Mouse (Mus musculus) effector memory CD4-positive, alpha-beta T cell, adult 5 months (primary cell): ENCODE measurements around the gene Shroom1. TPM values are rescaled to one million over a fixed set of nuclear protein-coding genes. Genes with fewer than 3 reads are reported as not detected.

Source experiments
- polyA plus RNA-seq: library from polyadenylated mRNA; unstranded; fragments of 100-300 nt; shearing (Covaris generic); gene quantifications from one replicate; pipeline ENCODE4 v1.2.1, GENCODE M21; 2017

Gene Shroom1
- polyA plus RNA-seq = 0.12 TPM

DNA sequence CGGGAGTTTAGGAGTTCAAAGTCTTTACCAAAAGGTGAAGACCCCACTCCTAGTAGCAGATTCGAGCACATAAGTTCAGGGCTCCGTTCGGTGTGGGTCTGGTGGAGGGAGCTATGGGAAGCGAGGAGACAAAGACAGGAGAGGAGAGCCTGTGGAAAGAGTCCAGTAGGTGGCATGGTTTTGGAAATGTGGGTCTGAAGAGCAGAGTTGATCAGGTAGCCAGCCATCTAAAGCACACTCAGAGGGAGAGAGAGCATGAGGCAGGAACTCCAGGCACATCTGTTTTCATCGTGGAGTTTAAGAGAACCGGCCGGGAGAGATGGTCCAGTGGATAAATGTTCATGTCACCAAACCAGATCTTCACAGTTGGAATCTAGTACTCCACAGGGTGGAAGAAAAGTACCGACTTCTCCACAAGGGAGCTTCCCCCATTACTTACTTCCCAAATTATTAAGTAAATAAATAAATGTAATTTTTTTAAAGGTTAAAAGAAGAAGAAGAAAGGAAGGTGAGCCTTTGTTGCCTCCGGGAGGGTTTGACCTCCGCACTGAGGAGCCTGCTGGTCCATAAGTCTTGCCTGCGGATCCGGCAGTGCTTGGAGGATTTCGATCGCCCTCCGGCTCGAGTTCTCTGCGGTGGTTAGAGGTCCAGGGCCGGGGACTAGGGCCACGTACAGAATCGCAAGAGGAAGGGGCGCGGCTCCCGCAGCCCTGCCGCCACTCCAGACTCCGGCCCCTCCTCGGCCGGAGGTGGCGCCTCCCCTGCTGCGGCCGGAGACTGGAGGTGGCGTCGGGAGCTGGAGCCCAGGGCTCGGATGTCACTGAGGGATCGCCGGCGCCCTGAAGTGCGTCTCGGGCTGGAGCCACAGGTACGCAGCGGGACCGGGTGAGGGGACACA, at the start of gene Shroom1, which contains the start of gene Gm10447:
Gene Shroom1 (plus strand): TSS at position 732 of the 898 bp plus-strand sequence.
Gene Gm10447 (minus strand): TSS at position 637 of the 898 bp plus-strand sequence.

DNA sequence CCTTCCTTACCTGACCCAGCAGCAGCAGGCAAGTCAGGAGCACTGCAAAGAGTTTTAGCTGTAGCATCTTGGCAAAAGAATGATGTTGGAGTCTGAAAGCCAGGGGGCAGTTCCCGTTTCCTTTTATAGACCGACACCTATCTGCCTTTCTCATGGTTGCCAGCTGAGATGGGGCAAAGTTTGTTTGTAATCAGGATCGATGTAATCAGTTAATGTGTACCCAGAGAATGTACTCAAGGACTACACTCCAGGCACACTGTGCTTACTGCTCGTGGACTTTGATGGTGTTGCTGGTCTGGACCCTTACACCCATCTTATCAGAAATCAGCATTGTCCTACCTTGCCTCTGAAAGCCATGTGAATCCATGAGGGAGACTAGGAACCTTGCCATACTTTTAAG, 34.0 kb upstream of the Shroom1 start, which contains the start of gene Leap2:
Gene Leap2 (minus strand): TSS at position 135 of the 400 bp plus-strand sequence.

DNA sequence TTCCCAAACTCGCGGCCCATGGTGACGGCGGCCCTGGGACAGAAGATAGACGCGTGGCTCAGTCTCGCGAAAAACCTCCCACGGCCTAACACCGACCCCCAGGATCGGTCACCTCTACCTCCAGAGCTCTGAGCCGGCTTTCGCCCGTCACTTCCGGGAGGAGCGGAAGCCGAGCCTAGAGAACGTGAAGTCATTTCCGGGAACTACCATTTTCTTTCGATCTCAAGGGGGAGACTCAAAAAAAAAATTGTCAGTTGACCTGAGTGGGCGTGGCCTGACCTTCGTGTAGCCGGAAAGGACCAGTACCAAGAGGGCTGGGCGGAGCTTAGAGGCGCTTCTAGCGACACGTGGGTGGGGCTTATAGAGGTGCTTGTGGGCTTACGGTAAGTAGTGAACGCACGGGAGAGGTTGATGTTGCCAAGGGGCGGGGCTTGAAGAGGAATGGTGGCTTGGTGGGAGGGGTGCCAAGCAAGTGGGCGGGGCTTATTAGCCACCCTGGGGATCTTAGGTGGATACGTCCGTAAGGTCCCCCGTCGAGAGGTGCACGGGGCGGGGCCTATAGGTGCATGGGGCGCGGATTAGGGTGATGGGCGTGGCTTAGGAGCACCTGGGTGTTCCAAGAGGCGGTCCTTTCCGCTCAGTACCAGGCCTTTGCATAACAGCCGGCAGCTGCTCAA, 26.2 kb upstream of the Shroom1 start, which contains the start of the genes Uqcrq and Gdf9:
Gene Uqcrq (minus strand): TSS at position 162 of the 677 bp plus-strand sequence.
Gene Gdf9 (plus strand): TSS at position 354 of the 677 bp plus-strand sequence.

DNA sequence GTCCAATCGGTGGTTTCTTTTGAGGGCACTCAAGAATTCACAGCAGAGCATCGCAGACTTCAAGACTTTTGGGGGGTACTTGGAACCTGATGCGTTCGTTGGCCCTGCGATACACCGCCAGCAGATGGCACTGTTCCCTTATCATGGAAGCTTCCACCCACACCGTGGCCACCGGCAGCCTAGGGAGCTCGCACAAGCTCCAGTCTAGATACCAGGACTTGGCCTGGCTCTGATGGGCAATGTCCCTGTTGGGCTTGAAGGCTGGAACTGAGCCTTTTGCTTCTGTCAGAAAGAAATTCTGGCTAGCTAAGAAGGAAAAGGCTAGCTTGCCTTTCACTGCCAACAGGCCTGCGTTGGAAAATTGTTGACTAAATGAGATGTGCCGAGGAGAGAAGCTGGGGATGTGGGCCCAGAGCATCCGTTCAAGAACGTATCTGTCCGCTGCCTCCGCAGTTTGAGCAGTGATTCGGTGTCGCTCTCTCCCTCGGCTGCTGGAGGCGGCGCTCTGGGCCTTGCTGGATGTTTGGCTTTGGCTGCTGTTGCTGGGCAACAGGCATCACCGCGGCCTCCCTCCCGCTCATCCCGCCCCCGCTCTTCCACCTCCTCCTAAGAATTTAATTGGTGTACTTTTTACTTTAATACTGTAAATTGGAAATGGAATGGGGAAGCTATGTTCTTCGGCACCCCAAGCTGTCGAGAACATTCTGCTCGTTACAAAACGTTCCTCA, 13.1 kb downstream of the Shroom1 start, which contains the start of gene Gm9837:
Gene Gm9837 (minus strand): TSS at position 512 of the 728 bp plus-strand sequence.

DNA sequence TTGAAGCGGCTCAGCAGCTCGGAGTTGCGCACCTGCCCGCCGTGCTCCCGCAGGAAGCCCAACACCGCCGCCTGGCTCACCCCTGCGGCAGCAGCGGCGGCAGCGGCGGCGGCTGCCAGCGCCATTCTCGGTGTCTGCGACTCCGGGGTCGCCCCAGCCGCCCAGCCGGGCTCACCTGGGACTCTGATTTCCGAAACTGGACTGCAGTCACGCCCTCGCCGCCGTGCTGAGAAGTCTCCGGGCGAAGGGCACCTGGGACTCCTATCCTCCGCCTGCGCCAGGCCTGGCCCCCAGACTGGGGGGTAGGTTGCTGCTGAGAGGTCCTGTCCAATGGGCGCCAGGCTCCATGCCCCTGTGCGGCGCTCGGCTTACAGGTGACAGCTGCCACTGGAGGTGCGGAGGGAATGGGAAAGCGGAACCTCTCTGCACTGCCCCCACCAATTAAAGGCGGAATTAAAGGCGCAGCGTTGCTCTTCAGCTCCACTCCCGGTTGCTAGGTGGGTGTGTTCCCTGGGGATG, 22.8 kb downstream of the Shroom1 start, which contains the start of the genes Gm9945 and Sowaha:
Gene Gm9945 (plus strand): TSS at position 384 of the 519 bp plus-strand sequence.
Gene Sowaha (minus strand): TSS at position 492 of the 519 bp plus-strand sequence.

Other genes with a start within 250 kb of the Shroom1 start
- gene Hspa4, start 156.7 kb upstream of the Shroom1 start, polyA plus RNA-seq = 224 TPM
- 27.0 TPM for gene Zcchc10, start 132.5 kb upstream of the Shroom1 start, polyA plus RNA-seq
- 478 TPM for gene Aff4, start 106.4 kb upstream of the Shroom1 start, polyA plus RNA-seq
- not detected for gene Leap2, start 34.0 kb upstream of the Shroom1 start, polyA plus RNA-seq
- 203 TPM for gene Uqcrq, start 26.4 kb upstream of the Shroom1 start, polyA plus RNA-seq
- gene Gdf9, start 26.2 kb upstream of the Shroom1 start, polyA plus RNA-seq = 0.30 TPM
- gene Gm10447, start 95 bp upstream of the Shroom1 start, polyA plus RNA-seq = 0.16 TPM
- not detected for gene Gm9837, start 13.3 kb downstream of the Shroom1 start, polyA plus RNA-seq
- gene Gm9945, start 23.0 kb downstream of the Shroom1 start, polyA plus RNA-seq = not detected
- gene Sowaha, start 23.1 kb downstream of the Shroom1 start, polyA plus RNA-seq = not detected
- gene Sept8, start 62.1 kb downstream of the Shroom1 start, polyA plus RNA-seq = 1.9 TPM
- gene Kif3a, start 110.2 kb downstream of the Shroom1 start, polyA plus RNA-seq = 7.1 TPM
- gene Il4, start 161.5 kb downstream of the Shroom1 start, polyA plus RNA-seq = 5.4 TPM
- gene Il13, start 177.5 kb downstream of the Shroom1 start, polyA plus RNA-seq = not detected